Mouse (Mus musculus): ENCODE measurements around the gene Nbeal2.

DNA sequence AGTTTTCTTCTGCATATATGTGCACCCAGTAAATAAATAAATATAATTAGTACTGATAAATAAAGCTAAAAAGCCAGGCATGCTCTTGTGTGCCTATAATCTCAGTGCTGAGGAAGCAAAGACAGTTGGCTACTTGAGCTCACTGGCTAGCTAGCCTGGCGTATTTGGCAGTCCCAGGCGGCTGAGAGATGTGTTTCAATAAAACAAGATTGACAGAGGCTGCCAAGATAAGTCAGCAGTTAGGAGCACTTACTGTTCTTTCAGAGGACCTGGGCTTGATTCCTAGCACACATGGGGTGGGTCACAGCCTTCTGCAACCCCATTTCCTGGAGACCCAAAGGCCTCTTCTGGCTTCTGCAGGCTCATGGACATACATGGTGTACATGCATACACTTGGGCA is 33.9 kb upstream of the Nbeal2 start:
- TF ChIP-seq CTCF (IDR thresholded peaks at IDR 0.05; ENCODE audit: borderline replicate concordance, control insufficient read depth, extremely low read depth, insufficient read depth, low read length, poor library complexity) (no peak), POLR2A (IDR thresholded peaks at IDR 0.05; ENCODE audit: control insufficient read depth, extremely low read depth, insufficient read depth, low read length, poor library complexity) (no peak)
